Mouse (Mus musculus) frontal cortex, adult (tissue): ENCODE measurements around the gene Prrg2.
A peak's percentile ranks its signal among the peaks of the same experiment; 100 is the strongest.
"Not testable (repeated sequence)": the region's sequence is repeated elsewhere in the genome, so short reads cannot be mapped to it uniquely, and the experiment has no call there.

Experiments
- ATAC-seq: cut with Nextera tagmentation; 2 replicates; pipeline ENCODE4 v1.9.2; 2017; ENCODE audit warnings: mild to moderate bottlenecking, moderate library complexity, mixed read lengths; ENCODE audit not compliant: low TSS enrichment

Gene Prrg2

DNA sequence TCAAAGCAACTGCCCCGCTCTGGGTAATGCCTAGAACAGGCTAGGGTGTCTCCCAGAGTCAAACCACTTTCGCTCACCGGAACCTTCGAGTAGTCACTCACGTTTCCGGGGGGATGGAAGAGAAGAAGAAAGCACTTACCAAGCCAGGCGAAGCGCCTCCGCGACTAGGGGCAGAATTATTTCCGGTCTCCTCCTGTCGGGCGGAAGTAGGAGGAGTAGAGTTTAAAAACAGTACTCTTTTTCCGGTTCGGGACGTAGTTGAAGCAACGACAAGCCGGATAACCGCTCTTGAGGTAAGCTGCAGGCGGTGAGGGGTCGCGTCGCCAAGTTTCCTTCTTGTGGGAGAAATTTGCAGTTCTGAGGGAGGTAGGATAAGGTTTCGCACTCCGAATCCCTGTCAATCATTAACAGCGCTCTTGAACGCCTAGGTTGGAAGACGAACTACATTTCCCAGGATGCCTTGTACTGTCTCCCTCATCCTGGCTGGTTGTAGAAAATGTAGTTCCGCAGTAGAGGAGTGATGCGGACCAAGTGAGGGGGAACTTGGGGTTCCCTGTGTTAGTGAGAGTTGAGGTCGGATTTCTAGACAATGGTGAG is at the start of gene Prrg2, which contains the start of gene Nosip:
TSS of gene Prrg2 (minus strand) at position 439 of the 597 bp plus-strand sequence.
TSS of gene Nosip (plus strand) at position 191 of the 597 bp plus-strand sequence.
- ATAC-seq, result peak; percentile 91

DNA sequence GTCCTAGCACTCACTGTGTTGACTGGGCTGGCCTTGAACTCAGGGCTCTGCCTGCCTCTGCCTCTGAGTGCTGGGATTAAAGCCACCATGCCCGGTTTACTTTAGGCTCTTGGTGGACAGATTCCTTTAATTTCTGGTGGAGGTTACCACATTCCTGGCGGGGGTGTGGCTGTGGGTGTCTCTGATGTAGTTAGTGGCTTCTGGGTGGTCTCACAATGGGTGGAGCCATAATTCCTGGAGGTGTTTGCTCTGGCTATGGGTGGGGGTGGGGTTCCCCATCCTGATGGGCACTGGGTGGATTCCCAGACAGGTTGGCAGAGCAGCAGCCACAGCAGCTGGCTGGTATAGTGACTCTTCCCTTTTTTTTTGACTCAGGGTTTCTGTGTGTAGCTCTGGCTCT is 49.5 kb upstream of the Prrg2 start:
- ATAC-seq, result no peak

DNA sequence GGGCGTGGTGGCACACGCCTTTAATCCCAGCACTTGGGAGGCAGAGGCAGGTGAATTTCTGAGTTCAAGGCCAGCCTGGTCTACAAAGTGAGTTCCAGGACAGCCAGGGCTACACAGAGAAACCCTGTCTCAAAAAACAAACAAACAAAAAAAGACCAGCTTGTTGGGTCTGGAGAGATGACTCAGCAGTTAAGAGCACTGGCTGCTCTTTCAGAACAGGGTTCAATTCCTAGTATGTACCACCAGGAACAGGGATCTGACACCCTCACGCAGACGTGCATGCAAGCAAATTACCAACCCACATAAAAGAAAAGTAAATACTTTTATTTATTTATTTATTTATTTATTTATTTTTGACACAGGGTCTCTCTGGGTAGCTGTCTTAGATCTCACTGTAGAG is 47.6 kb upstream of the Prrg2 start:
- not testable (repeated sequence) for ATAC-seq

DNA sequence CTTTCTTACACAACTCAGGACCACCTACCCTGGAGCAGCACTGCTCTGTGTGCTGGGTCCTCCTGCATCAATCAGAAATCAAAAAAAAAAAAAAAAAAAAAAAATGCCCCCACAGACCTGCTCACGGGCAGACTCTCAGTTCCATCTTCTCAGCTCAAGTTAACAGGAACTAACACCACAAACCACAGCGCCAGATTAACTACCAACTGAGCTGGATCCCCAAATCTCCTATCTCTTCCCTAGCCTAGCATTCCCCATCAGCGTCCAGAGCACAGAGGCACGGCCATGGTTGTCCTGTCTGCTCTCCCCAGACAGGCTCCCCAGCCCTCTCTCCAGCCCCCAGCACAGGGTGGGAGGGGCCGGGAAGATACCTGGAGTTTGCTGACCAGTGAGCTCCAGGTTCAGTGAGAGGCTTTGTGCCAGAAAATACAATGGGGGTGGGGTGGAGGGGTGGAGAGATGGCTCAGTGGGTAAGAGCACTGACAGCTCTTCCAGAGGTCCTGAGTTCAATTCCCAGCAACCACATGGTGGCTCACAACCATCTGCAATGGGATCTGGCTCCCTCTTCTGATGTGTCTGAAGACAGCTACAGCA is 44.7 kb upstream of the Prrg2 start:
- ATAC-seq, result no peak

DNA sequence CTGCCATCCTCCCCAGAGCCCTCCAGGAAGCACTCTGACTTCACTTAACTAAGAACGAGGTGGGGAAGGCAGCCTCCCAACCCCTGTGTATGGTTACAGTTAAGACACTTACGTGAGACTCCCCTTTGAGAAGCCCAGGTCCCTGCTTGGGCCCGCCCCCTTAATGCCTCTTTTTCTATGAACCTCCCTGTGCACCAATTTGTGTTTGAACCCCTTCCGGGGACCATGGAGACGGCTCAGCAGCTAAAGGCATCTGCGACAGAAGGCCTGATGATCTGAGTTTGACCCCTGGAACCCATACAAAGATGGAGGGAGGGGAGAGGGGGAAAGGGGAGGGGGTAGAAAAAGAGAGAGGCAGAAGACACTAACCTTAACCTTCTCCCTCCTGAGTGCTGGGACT is 44.0 kb upstream of the Prrg2 start:
- no peak for ATAC-seq

DNA sequence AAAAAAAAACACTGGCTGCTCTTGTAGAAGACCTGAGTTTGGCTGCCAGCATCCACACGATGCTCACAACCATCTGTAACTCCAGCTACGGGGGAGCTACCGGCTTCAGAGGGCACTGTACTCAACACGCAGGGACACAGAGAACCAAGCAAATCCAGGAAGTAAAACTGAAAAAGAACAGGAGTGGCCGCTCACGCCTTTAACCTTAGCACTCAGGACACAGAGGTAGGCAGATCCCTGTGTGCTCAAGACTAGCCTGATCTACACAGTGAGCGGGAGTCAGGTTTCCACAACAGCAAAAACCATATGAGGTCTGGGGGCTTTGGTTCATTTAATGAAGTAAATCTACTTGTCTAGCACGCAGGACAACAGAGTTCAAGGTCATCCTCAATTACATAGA is 43.0 kb upstream of the Prrg2 start:
- no peak for ATAC-seq

DNA sequence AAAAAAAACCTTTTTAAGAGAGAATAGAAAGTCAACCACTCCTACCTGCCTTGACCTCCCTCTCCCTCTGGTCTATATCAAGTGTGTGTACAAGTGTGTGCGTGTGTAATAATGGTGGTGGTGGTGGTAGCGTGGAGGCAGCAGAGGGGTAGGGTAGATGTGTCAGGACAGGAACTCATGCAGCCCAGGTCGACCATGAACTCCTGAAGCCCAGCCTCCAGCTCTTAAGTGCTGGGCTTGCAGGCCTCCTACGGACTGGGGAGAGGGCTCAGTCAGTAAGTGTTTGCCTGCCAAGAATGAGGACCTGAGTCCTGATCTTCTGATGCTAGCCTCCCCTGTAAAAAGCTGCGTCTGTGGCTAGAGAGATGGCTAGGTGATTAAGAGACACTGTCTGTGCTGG is 42.5 kb upstream of the Prrg2 start:
- ATAC-seq, result no peak

DNA sequence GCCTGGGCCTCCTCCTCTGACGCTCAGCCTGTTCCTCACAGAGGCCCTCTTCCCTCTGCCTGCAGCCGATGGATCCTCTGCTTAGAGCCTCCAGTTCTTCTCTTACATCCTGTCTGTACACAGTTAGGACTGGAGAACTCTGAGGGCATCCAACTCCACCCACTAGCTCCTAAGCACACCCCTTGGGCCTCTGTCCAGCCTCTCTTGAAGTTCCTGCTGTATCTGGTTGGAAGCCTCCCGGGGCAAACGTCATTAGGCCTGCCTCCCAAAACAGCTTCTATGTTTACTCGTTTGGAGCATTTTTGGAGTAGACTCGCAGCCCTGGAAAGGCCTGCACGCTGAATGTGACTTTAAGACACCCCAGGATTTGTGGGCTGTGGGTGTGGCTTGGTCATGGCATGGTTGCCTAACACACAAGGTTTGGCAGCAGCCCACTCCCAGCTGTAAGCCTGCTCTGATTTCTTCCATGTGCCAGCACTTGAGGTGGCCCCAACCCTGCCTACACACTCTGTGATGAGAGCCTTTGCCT is 41.2 kb upstream of the Prrg2 start, which contains the start of gene Fcgrt:
TSS of gene Fcgrt (minus strand) at position 200 of the 529 bp plus-strand sequence.
- ATAC-seq, result peak; percentile 38; the same call in 1 of the 2 replicates

DNA sequence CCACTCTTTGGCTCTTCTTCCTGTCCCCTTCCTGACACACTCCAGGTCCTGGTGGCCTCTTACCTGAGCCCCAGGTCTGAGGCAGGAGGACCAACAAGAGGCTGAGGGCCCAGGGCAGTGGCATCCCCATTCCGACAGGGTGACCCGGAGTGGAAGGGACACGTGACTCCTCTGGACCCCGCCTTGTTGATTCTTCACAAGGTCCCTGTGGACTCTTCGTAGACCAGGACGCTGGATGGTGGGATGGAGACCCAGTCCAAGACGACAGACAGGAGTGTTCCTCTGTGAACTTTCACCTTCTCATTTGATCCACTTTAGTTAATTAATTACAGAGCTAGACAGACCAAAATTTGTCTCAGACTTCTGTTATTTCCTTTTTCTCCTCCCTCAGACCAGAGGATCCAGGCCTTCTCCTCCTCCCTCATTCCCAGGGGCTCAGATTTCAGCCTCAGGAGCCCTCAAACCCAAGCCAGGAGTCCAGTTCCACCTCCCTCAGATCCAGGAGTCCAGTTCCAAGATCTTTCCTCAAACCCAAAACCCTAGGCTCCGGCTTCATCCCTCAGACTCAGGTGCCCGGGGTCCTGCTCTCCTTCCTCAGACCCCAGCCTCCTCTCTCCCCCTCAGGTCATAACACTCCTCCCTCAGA is 40.6 kb upstream of the Prrg2 start:
- no peak for ATAC-seq

DNA sequence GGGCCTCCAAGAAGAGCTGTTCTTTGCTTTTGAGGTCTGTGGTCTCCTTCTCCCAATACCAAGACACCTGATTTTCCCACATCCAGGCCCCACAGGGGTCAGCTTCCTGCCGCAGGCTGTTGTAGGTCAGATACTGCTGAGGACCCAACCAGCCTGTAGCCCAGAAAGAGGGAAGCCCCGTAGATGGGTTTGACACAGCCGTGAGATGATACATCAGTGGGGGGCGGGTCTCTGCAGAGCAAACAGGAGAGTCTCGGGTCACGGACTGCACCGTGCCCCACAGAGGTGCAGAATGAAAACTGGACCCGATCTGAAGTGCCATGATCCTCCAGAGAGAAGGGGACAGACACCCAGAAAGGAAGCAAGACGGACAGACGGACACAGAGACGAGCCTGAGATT is 40.0 kb upstream of the Prrg2 start:
- no peak for ATAC-seq

DNA sequence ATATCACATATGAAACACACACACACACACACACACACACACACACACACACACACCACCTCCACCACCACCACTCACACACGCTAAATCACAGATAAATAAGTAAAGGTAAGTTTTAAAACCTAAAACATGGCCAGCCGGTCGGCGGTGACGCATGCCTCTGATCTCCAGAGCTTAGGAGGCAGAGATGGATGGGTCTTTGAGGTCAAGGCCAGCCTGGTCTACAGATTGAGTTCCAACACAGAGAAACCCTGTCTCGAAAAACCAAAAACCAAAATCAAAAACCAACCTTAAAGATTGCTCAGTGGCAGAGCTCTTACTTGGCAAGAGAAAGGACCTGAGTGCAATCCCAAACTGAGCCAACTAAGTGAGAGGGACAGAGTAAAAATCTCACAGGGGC is 37.6 kb upstream of the Prrg2 start:
- no peak for ATAC-seq

DNA sequence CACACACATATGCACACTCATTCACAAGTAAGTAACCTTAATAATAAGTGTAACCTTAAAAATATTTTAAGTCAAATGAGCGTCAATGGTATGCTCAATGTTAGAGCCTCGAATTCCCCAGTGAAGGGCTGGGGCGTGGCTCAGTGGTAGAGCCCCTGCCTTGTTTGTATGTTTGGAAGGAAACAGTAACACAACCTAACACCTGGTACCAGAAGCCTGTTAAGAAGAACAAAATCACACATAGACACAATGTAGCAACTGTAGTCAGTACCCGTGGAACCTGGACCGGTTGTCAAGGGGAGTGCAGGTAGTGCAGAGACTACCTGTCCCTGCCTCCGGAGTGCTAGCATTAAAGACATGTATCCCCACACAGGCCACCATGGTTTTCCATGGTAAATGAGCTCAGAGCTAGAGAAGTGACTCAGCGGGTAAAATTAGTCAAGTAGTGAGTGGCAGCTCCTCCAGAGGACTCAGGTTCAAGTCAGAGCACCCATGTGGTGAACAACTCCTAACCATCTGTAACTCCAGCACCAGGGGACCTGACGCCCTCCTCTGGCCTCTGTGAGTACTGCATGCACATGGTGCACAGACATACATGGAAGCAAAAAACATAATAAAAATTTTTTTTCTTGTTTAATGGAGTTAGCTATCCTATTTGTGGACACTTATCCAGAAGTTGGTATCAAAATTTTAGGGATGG is 36.2 kb upstream of the Prrg2 start:
- ATAC-seq, result no peak

DNA sequence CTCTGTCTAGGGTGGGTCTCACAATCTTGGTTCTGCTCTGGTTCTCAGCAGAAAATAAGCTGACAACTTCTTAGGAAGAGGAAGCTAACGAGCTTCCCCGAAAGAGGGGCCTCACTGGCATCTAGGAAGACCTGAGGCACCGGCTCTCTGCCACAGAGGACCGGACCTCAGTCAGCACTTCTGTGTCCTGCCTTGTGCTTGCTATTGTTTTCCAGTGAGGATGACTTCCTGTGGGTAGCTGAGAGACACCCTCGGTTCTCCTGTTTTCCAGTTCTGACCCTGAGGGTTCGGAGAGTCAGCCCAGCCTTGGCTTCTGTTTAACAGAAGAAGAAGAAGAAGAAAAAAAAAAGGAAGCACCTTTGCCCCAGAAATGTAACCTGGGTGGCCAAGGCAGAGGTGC is 35.0 kb upstream of the Prrg2 start:
- no peak for ATAC-seq

DNA sequence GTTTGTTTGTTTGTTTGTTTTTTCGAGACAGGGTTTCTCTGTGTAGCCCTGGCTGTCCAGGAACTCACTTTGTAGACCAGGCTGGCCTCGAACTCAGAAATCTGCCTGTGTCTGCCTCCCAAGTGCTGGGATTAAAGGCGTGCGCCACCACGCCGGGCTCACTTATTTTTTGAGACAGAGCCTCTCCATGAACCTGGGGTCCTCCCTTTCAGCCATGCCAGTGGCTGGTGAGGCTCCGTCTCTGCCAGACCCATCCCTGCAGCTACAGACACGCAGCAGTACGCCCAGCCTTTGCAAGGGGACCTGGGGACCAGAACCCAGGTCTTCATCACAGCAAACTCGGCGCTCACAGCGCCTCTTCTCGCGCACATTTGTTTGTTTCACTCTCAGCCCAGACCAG is 33.5 kb upstream of the Prrg2 start:
- not testable (repeated sequence) for ATAC-seq

DNA sequence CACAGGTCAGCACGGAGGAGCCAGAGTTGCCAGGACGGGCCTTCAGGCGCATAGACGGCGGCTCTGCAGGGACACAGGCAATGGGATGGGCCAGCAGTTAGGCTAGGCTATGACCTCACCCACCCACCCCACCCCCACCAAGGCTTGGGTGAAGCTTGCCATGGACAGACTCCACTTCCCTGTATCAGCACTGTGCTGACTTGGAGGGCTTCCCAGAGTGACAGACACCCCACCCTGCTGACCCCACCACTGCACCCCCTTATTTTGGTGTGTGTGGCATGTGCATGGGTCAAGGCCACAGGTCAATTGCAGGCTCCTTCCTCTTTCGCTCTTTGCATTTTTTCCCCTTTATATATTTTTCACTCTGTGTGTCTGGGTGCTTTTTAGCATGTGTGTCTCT is 32.9 kb upstream of the Prrg2 start:
- ATAC-seq, result no peak

DNA sequence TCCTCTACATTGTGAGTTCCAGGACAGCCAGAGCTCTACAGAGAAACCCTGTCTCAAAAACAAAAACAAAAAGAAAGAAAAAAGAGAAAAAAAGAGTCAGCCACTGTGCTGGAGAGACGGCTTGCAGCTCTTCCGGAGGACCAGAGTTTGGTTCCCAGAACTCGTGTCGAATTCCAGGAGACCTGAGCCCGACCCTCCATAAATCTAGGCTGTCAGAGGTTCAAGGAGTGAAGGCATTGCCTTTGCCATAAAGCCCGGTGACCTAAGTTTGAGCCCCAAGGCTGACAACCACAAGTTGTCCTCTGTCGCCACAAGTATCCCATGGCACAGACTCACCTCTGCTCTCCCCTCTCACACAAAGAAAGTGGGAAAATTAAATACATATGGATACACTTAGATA is 31.6 kb upstream of the Prrg2 start:
- ATAC-seq, result no peak

DNA sequence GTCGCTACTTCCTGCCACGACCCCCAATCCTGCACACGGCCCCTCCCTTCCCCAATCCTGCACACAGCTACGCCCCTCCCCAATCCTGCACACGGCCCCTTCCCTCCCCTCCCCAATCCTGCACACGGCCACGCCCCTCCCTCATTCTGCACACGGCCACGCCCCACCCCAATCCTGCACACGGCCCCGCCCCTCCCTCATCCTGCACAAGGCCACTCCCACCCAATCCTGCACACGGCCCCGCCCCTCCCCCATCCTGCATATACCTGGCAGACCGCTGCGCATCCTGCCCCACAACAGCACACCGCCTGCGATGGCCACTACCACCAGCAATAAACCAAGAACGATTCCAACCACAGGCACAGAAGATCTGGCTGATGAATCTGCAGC is 31.0 kb upstream of the Prrg2 start:
- no peak for ATAC-seq

DNA sequence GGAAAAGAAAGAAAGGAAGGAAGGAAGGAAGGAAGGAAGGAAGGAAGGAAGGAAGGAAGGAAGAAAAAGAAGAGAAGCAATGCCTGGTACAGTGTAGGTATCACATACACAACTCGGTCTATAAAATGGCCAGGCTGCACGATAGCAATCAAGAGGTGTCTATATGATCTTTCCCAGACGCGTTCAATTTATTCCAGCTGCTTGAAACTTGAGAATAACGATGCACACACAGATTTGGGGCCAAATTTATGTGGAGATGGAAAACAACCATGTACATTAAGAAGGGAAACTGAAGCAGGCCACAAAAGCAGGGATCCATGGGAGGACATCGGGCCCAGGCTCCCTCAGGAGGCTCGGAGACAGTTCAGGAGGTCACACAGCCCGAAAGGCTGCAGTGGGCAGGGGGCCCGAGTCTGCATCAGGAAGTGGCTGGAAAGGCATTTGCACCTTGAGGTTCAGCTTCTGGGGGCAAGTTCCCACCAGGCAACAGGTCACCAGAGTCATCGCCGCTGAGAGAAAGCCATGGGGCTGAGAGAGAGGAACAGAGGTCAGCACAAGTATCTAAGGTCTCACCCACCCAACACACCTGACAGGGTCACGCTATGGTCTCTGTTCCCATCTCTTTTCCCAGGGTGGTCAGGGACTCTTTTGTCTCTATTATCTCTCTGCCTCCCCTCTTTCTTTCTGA is 30.5 kb upstream of the Prrg2 start:
- ATAC-seq, result no peak

DNA sequence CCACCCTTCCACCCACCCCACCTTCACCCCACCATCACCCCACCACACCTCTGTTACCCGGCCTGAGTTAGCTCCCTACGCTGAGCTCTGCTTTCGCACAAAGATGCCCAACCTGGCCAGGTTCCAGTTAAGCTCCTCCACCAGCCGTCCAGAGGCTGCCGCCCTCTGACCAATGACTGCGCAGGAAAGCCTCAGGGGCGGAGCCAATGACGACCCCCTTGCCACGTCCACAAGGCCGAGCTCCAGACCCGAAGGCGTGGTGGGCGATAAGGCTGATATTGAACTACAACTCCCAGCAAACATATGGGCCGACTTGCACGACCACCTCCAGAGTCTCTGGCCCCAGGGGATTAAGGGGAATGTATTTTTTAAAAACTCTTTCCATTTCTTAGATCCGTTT is 29.6 kb upstream of the Prrg2 start, which contains the start of gene Rcn3:
TSS of gene Rcn3 (minus strand) at position 174 of the 400 bp plus-strand sequence.
- ATAC-seq, result no peak

DNA sequence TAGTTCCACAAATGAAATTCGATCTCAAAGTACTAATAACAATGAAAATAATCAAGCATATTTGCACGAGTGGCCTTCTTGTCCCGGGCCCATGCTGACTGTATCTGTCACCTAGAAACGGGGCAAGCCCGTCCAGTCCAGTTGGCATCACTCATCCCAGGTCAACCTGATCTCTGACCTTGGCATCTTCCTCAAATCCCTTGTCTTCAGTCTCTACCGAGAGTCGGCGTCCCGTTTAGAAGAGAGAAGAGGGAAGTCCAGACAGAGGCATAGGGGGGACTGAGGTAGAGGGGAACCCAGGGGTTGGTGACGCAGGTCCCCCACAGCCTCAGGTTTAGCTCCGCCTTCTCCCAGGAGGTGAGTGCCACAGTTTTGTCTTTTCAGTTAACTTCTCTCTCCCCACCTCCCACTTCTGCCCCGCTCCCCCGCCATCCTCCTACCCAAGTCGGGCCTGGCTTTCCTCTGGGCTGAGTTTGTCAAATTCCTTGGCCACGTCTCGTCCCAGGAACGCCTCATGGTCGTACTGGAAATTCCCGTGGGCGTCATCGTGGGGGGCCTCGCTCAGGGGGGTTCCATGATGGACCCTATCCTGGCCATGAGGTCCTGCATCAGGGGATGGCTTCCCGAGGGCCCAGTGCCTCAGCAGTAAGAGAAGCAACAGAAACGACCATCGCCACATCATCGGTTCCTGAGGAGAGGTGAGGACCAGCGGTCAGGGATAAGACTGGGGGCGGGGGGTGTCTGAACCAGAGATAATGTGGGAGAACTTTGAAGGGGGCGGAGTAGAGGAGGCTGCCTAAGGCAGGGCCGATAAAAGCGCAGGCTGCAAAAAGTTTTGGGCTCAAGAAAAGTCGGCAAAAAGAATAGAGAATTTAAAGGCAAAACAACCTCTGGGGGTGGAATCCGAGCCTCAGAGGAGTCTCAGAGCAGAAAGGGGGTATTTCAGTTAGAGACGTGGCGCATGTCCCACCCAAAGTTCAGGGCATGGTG is 28.8 kb upstream of the Prrg2 start:
- ATAC-seq, result no peak
